Mouse (Mus musculus): ENCODE results near the gene Gm4767. TPM values are rescaled to one million over a fixed set of nuclear protein-coding genes. Genes with fewer than 3 reads are reported as not detected.

Gene Gm4767
- 3.4 TPM for polyA plus RNA-seq (2014; fragmentation: Illumina TruSeq; extraction: RNeasy Lipid Tissue Mini Kit (QIAGEN cat#74804); ENCODE audit: low read depth, low replicate concordance)

GRCm38 (mm10) chr10:81811899-81812298 is at the start of gene Gm4767:
Gm4767 (plus strand) TSS chr10:81812186.

GRCm38 (mm10) chr10:81770506-81771403 is 41.2 kb upstream of the Gm4767 start, which contains the start of gene Gm3055:
Gm3055 (minus strand) TSS chr10:81771161.

GRCm38 (mm10) chr10:81863409-81864407 is 51.7 kb downstream of the Gm4767 start, which contains the start of gene Gm32687:
Gm32687 (plus strand) TSS chr10:81863934.

Other genes starting within 250 kb of the Gm4767 start
- gene Tle2, start 237.6 kb upstream of the Gm4767 start, polyA plus RNA-seq (2014; fragmentation: Illumina TruSeq; extraction: RNeasy Lipid Tissue Mini Kit (QIAGEN cat#74804); ENCODE audit: low read depth, low replicate concordance) = 4.4 TPM
- 2.6 TPM for gene Tle6, start 211.1 kb upstream of the Gm4767 start, polyA plus RNA-seq (2014; fragmentation: Illumina TruSeq; extraction: RNeasy Lipid Tissue Mini Kit (QIAGEN cat#74804); ENCODE audit: low read depth, low replicate concordance)
- 1.3 TPM for gene BC025920, start 205.9 kb upstream of the Gm4767 start, polyA plus RNA-seq (2014; fragmentation: Illumina TruSeq; extraction: RNeasy Lipid Tissue Mini Kit (QIAGEN cat#74804); ENCODE audit: low read depth, low replicate concordance)
- gene Sirt6, start 184.4 kb upstream of the Gm4767 start, polyA plus RNA-seq (2014; fragmentation: Illumina TruSeq; extraction: RNeasy Lipid Tissue Mini Kit (QIAGEN cat#74804); ENCODE audit: low read depth, low replicate concordance) = not detected
- gene Ankrd24, start 183.6 kb upstream of the Gm4767 start, polyA plus RNA-seq (2014; fragmentation: Illumina TruSeq; extraction: RNeasy Lipid Tissue Mini Kit (QIAGEN cat#74804); ENCODE audit: low read depth, low replicate concordance) = 3.0 TPM
- 14.4 TPM for gene Gm10778, start 163.1 kb upstream of the Gm4767 start, polyA plus RNA-seq (2014; fragmentation: Illumina TruSeq; extraction: RNeasy Lipid Tissue Mini Kit (QIAGEN cat#74804); ENCODE audit: low read depth, low replicate concordance)
- gene Zfp433, start 107.4 kb upstream of the Gm4767 start, polyA plus RNA-seq (2014; fragmentation: Illumina TruSeq; extraction: RNeasy Lipid Tissue Mini Kit (QIAGEN cat#74804); ENCODE audit: low read depth, low replicate concordance) = 30.4 TPM
- gene Gm3055, start 41.0 kb upstream of the Gm4767 start, polyA plus RNA-seq (2014; fragmentation: Illumina TruSeq; extraction: RNeasy Lipid Tissue Mini Kit (QIAGEN cat#74804); ENCODE audit: low read depth, low replicate concordance) = 15.6 TPM
- 13.9 TPM for gene Gm32687, start 51.7 kb downstream of the Gm4767 start, polyA plus RNA-seq (2014; fragmentation: Illumina TruSeq; extraction: RNeasy Lipid Tissue Mini Kit (QIAGEN cat#74804); ENCODE audit: low read depth, low replicate concordance)
- gene Zfp781, start 118.3 kb downstream of the Gm4767 start, polyA plus RNA-seq (2014; fragmentation: Illumina TruSeq; extraction: RNeasy Lipid Tissue Mini Kit (QIAGEN cat#74804); ENCODE audit: low read depth, low replicate concordance) = 5.6 TPM
- 11.1 TPM for gene Zfp873, start 235.9 kb downstream of the Gm4767 start, polyA plus RNA-seq (2014; fragmentation: Illumina TruSeq; extraction: RNeasy Lipid Tissue Mini Kit (QIAGEN cat#74804); ENCODE audit: low read depth, low replicate concordance)

All from adrenal gland, adult 10 weeks (tissue).